Mouse (Mus musculus): ENCODE results near the gene Sox10.

GRCm38 (mm10) chr15:79134496-79135270 lies 30.4 kb downstream of the Sox10 start:
- TF ChIP-seq CTCF (IDR thresholded peaks at IDR 0.05; ENCODE audit: insufficient read depth, low read depth, low read length) (no peak), POLR2A (IDR thresholded peaks at IDR 0.05; ENCODE audit: insufficient read depth, low read depth, low read length) (no peak)
